In genomic region chr8:105152623-105153398, GRCm38 (mm10) we compare ENCODE assay signal across 8 mouse cellular contexts. TPM values are rescaled to one million over a fixed set of nuclear protein-coding genes. Genes with fewer than 3 reads are reported as not detected.
A peak's percentile ranks its signal among the peaks of the same experiment; 100 is the strongest.
DNase-seq lines count a peak whose midpoint lies in the region; ATAC-seq lines count a peak whose summit lies in the region.

No protein-coding gene starts in this region.

- peak overlapping the region; percentile 50 for H3K9ac ChIP-seq in limb, embryonic 12.5 days (replicated peaks)
- peak overlapping the region; percentile 34; the same call in 1 of the 2 replicates for H3K9ac ChIP-seq in midbrain, embryonic 13.5 days (replicated peaks)
- H3K9ac ChIP-seq in stomach, embryonic 15.5 days: no peak overlapping the region

- H3K4me1 ChIP-seq in heart, embryonic 10.5 days: peaks cover 11% of the 10 kb centered on the region
- peaks cover 15% of the 10 kb centered on the region for H3K4me1 ChIP-seq in limb, embryonic 12.5 days (replicated peaks)
- peaks cover 14% of the 10 kb centered on the region for H3K4me1 ChIP-seq in midbrain, embryonic 13.5 days (replicated peaks)
- H3K4me1 ChIP-seq in stomach, embryonic 15.5 days: peaks cover 11% of the 10 kb centered on the region; the same call in 1 of the 2 replicates

- DNase-seq in heart, embryonic 10.5 days (ENCODE audit: low spot score): peak; percentile 90
- DNase-seq in kidney, adult 9 months: peak; percentile 86
- DNase-seq in natural killer cell, adult 2 months (ENCODE audit: low spot score in 2 of 2): no peak

- H3K4me3 ChIP-seq in heart, embryonic 10.5 days: peak overlapping the region; percentile 57
- peak overlapping the region; percentile 34 for H3K4me3 ChIP-seq in limb, embryonic 12.5 days (replicated peaks)
- peak overlapping the region; percentile 32 for H3K4me3 ChIP-seq in midbrain, embryonic 13.5 days (replicated peaks)
- H3K4me3 ChIP-seq in stomach, embryonic 15.5 days (replicated peaks): peak overlapping the region; percentile 31

- WGBS in heart, embryonic 10.5 days: 3% methylated on average over 27 of the region's 27 CpGs
- 1% methylated on average over 27 of the region's 27 CpGs for WGBS in limb, embryonic 12.5 days
- WGBS in midbrain, embryonic 13.5 days: 2% methylated on average over 27 of the region's 27 CpGs
- 4% methylated on average over 27 of the region's 27 CpGs for WGBS in stomach, embryonic 15.5 days

- H3K27ac ChIP-seq in heart, embryonic 10.5 days: peak overlapping the region; percentile 47
- H3K27ac ChIP-seq in limb, embryonic 12.5 days: peak overlapping the region; percentile 56
- peak overlapping the region; percentile 49; the same call in 1 of the 2 replicates for H3K27ac ChIP-seq in midbrain, embryonic 13.5 days
- no peak overlapping the region for H3K27ac ChIP-seq in stomach, embryonic 15.5 days

- no peaks in the 10 kb centered on the region for H3K9me3 ChIP-seq in heart, embryonic 10.5 days
- no peaks in the 10 kb centered on the region for H3K9me3 ChIP-seq in limb, embryonic 12.5 days
- H3K9me3 ChIP-seq in midbrain, embryonic 13.5 days: no peaks in the 10 kb centered on the region
- H3K9me3 ChIP-seq in stomach, embryonic 15.5 days: no peaks in the 10 kb centered on the region

- H3K27me3 ChIP-seq in heart, embryonic 10.5 days (ENCODE audit: insufficient read depth, poor library complexity, severe bottlenecking): peaks cover 39% of the 10 kb centered on the region
- H3K27me3 ChIP-seq in limb, embryonic 12.5 days: peaks cover 15% of the 10 kb centered on the region
- H3K27me3 ChIP-seq in midbrain, embryonic 13.5 days: peaks cover 14% of the 10 kb centered on the region; the same call in 1 of the 2 replicates
- no peaks in the 10 kb centered on the region; the same call in 1 of the 2 replicates for H3K27me3 ChIP-seq in stomach, embryonic 15.5 days (replicated peaks)

- H3K4me2 ChIP-seq in limb, embryonic 12.5 days: peak overlapping the region; percentile 67
- H3K4me2 ChIP-seq in midbrain, embryonic 13.5 days (replicated peaks): peak overlapping the region; percentile 58
- peak overlapping the region; percentile 61 for H3K4me2 ChIP-seq in stomach, embryonic 15.5 days

- ATAC-seq in cerebellum, adult (ENCODE audit: insufficient number of reproducible peaks, low FRiP score, low TSS enrichment): peak; percentile 57
- ATAC-seq in erythroblast, adult 5-6 weeks (replicated peaks; ENCODE audit: low FRiP score, poor library complexity, severe bottlenecking): 0 out of 2 replicates have a peak, but pooled peaks have one; percentile 14
- ATAC-seq in limb, embryonic 12.5 days (ENCODE audit: insufficient number of reproducible peaks, insufficient read depth, low FRiP score, low TSS enrichment, low read depth): peak; percentile 84; the same call in 1 of the 2 replicates
- peak; percentile 95 for ATAC-seq in midbrain, embryonic 13.5 days
- ATAC-seq in stomach, embryonic 15.5 days (ENCODE audit: insufficient read depth, low FRiP score, low read depth): peak; percentile 61; the same call in 1 of the 2 replicates

- no peaks in the 10 kb centered on the region for H3K36me3 ChIP-seq in heart, embryonic 10.5 days
- no peaks in the 10 kb centered on the region for H3K36me3 ChIP-seq in limb, embryonic 12.5 days
- no peaks in the 10 kb centered on the region for H3K36me3 ChIP-seq in midbrain, embryonic 13.5 days
- no peaks in the 10 kb centered on the region for H3K36me3 ChIP-seq in stomach, embryonic 15.5 days

RNA-seq across cellular contexts. Expression of gene Cbfb, which starts 17.7 kb away (rescaled TPM):
- 28.6 and 37.6 TPM in 2 replicates for total RNA-seq in erythroblast, adult 5-6 weeks (2015; ENCODE audit: low replicate concordance)
- total RNA-seq in erythroblast, adult 5-6 weeks (2017; ENCODE audit: low replicate concordance): 27.2 and 33.1 TPM in 2 replicates
- polyA plus RNA-seq in heart, embryonic 10.5 days (2016; fragmentation: Nextera tagmentation; extraction: Ambion mirVana): 47.5 and 59.6 TPM in 2 replicates
- 108 and 109 TPM in 2 replicates for polyA plus RNA-seq in limb, embryonic 12.5 days (2016; fragmentation: Nextera tagmentation; extraction: Ambion mirVana)
- polyA plus RNA-seq in midbrain, embryonic 13.5 days (2015; fragmentation: Nextera tagmentation; extraction: Ambion mirVana): 23.2 and 25.3 TPM in 2 replicates
- 53.2 and 54.4 TPM in 2 replicates for polyA plus RNA-seq in stomach, embryonic 15.5 days (2015; fragmentation: Nextera tagmentation; extraction: Ambion mirVana)

RNA-seq across cellular contexts. Expression of gene Ces4a, which starts 21.2 kb away (rescaled TPM):
- total RNA-seq in erythroblast, adult 5-6 weeks (2015; ENCODE audit: low replicate concordance): not detected in 2 replicates
- not detected in 2 replicates for total RNA-seq in erythroblast, adult 5-6 weeks (2017; ENCODE audit: low replicate concordance)
- not detected in 2 replicates for polyA plus RNA-seq in heart, embryonic 10.5 days (2016; fragmentation: Nextera tagmentation; extraction: Ambion mirVana)
- polyA plus RNA-seq in limb, embryonic 12.5 days (2016; fragmentation: Nextera tagmentation; extraction: Ambion mirVana): not detected in 2 replicates
- not detected in 2 replicates for polyA plus RNA-seq in midbrain, embryonic 13.5 days (2015; fragmentation: Nextera tagmentation; extraction: Ambion mirVana)
- not detected in 2 replicates for polyA plus RNA-seq in stomach, embryonic 15.5 days (2015; fragmentation: Nextera tagmentation; extraction: Ambion mirVana)

Comparison
In these comparisons a context has a peak if more than half of its experiments do, and no peak if none do; other contexts are left out.
1. ATAC-seq: peak in every context shown above with its lines; median percentile 95 in midbrain, embryonic 13.5 days; 84 in limb, embryonic 12.5 days; 61 in stomach, embryonic 15.5 days; 57 in cerebellum, adult; 14 in erythroblast, adult 5-6 weeks.
2. DNase-seq: peak in heart, embryonic 10.5 days (single experiment) and kidney, adult 9 months (single experiment); none in natural killer cell, adult 2 months (0 of 2).
3. Peak in every context shown above with its lines, with median percentiles within 50 percentile points of each other: H3K4me3 ChIP-seq and H3K4me2 ChIP-seq.